Mouse (Mus musculus) 416B (cell line): ENCODE data around the gene Nudt9.

Source experiments
- DNase-seq: peaks from one replicate; pipeline ENCODE4 v3.0.0; 2011; ENCODE audit warnings: low read depth

Gene Nudt9

DNA sequence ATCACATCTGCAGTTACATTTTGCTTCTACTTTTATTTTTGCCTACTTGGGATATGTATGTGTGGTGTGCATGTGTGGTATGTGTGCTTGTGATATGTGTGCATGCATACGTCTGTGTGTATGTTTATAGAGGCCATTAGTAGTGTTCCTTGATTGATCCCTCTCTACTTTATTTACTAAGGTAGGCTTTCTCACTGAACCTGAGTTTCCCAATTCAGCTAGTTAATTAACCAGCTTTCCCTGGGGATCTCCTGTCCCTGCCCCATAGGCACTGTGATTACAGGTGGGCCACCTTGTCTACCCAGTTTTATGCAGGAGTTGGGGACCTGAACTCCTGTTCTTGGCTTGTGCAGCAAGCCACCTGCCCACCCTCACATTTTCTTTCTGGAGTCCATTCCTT is 9.4 kb upstream of the Nudt9 start:
- DNase-seq, result no peak

GRCm38 (mm10) chr5:104039154-104039932 is 6.8 kb upstream of the Nudt9 start:
- peak; percentile 64 for DNase-seq

- DNase-seq, result no peak
These were observed 3.2 kb upstream of the Nudt9 start for GRCm38 (mm10) chr5:104042906-104043305.

DNA sequence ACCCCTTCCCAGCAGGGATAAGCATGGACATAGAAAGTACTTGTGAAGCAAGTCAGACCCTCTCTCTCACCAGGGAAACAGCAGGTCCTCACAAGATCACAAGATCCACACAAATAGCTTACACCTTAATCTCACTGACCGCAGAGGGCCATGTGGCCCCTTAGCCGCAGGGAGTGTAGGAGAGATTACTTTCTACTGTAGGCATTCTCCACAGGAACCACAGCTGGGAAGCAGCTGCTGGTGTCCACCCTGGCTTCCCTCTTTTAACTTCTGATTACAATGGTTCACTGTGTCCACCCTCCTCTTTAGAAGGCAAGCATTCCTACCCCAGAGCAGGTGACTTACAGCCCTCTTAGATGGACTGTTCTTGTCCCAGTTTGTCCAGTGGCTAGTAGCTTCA is 2.4 kb upstream of the Nudt9 start:
- DNase-seq, result no peak

- DNase-seq, result peak; percentile 46
These were observed 1.3 kb downstream of the Nudt9 start for GRCm38 (mm10) chr5:104047200-104048105.

- DNase-seq, result peak; percentile 66
These were observed 2.0 kb downstream of the Nudt9 start for GRCm38 (mm10) chr5:104048139-104048538.

- peak; percentile 60 for DNase-seq
These were observed 6.8 kb downstream of the Nudt9 start for GRCm38 (mm10) chr5:104052956-104053355.

DNA sequence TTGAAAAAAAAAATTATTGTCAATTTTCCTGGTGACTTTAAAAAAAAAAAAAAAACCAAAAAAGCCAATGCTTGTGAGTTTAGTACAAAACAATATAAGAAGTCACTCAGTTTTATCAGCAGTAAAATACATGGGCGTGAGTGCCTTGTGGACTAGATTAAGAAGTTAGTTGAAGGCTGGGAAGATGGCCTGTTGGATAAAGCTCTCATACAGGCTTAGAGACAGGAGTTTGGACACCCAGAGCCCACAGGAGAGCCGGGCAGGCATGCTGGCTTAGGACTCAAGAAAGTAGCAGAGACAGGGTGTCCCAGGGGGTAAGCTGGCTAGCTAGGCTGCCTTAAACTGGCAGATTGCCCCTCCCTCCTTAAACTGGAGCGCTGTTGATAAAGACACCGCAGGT is 8.8 kb downstream of the Nudt9 start:
- no peak for DNase-seq

- DNase-seq, result peak; percentile 86
These were observed 9.7 kb downstream of the Nudt9 start for GRCm38 (mm10) chr5:104055816-104056215.

DNA sequence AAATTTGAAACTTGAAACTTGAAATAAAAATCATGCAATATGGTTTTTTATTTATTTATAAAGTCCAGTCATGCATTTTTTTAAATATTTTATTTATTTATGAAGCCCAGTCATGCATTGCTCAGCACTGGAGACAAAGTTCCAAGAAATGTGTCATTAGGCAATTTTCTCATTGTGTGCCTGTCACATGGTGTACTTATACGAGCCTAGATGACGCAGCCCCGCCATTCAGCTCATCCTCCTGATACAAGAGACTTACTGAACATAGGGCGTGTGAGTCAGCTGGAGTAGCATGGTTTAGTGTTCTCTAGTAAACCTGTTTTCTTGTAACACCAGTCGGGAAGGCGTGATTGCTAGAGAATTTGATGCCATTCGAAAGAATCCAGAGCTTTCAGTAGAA is 10.2 kb downstream of the Nudt9 start:
- DNase-seq, result peak; percentile 26

- peak; percentile 29 for DNase-seq
These were observed 11.9 kb downstream of the Nudt9 start for GRCm38 (mm10) chr5:104058021-104058420.

GRCm38 (mm10) chr5:104059628-104060027 is 13.5 kb downstream of the Nudt9 start:
- DNase-seq, result no peak

DNA sequence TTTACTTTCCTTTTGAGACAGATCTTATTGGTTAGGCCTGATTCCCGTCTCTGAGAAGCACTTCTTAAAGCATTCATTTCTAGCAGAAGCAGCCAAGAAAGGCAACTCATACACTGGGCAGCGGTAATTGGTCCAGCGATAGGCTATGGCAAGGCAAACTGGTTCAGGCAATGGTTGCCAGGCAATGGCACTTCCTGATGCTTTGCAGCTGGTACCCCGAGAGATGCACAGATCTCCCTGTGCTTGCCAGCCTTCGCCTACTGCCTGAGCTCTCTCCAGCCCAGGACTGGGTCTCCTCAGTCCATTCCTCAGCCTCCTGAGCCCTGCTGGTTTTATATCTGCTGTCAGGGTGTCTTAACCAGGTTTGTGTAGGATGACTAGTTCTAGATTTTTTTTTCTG is 14.3 kb downstream of the Nudt9 start:
- DNase-seq, result no peak

DNA sequence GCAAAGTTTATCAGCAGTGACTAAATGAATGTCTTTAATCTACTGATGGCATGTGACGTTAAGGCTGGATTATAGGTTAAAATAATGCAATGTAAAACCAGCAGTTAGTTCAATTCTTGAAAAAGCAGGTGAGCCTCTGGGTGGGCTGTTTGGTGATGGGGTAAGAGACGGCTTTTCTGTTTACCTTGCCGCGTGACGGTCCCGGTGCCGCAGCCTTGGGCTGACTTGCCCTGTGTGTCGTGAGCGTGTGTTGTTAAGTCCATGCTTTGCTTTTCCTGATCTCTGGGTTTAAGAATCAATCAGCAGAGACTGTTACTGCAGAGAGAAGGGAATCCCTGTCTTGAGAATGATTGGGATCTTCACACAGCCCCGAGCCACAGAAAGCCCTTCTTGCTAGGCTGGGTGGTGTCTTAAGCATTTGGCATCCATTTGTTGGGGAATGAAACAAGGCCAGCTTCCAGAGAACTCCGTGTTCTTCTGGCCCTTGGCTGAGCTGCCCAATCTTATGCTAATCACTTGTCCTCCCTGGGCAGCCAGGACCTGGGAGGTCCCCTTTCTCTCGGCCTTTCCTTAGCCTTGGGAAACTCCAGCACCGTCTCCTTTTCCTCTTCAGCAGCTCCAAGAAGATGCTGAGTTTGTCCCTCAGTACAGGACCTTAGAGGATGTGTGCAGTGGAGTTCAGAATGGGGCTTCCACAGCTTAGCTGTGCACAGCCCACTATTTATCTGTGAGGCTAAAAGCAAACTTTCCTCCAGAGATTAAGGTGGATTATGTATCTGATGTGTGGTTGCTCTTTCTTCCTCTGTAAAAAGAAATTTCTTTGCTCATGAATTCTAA is 16.0 kb downstream of the Nudt9 start:
- no peak for DNase-seq

GRCm38 (mm10) chr5:104062773-104063551 is 16.9 kb downstream of the Nudt9 start:
- no peak for DNase-seq

DNA sequence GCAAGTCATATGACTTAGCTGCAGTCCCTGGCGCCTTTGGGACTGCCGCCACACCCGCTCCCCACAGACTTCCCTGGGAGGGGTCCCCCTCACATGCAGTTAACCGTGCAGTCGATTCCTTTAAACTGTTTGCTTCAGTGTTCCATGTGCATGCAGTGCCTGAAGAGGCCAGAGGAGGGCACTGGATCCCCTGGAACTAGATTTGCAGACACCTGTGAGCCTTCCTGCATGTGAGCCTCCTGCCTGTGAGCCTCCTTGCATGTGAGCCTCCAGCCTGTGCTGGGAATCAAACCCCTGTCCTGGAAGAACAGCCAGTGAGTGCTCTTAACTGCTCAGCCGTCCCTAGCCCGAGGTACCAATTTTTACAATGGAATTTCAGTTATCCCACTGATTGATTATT is 22.6 kb downstream of the Nudt9 start:
- DNase-seq, result peak; percentile 32

- DNase-seq, result no peak
These were observed 24.9 kb downstream of the Nudt9 start for GRCm38 (mm10) chr5:104071048-104071447.

- DNase-seq, result no peak
These were observed 26.3 kb downstream of the Nudt9 start for GRCm38 (mm10) chr5:104072272-104072886.

- DNase-seq, result no peak
These were observed 27.5 kb downstream of the Nudt9 start for GRCm38 (mm10) chr5:104073602-104074001.

- peak; percentile 55 for DNase-seq
These were observed 28.3 kb downstream of the Nudt9 start for GRCm38 (mm10) chr5:104074388-104074787.

DNA sequence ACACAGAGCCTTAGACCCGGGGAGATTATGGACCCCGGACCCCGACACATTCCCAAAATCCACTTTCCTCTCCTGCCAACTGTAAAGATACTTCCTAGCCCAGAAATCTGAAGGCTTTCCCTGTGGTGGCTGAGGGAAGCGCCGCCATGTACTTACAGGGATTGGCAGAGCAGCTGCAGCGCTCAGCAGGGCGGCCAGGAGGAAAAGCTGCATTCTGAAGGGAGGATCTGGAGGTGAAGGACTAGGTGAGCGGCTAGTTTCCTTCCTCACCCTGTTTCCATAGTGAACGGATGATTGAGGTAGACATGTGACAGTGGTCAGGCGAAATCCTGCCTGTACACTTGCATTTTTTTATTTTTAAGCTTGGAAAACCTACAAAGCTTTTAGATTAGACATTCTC is 30.3 kb downstream of the Nudt9 start:
- no peak for DNase-seq
